Mouse (Mus musculus): Measurements from ENCODE around the gene Hnrnpab.

DNA sequence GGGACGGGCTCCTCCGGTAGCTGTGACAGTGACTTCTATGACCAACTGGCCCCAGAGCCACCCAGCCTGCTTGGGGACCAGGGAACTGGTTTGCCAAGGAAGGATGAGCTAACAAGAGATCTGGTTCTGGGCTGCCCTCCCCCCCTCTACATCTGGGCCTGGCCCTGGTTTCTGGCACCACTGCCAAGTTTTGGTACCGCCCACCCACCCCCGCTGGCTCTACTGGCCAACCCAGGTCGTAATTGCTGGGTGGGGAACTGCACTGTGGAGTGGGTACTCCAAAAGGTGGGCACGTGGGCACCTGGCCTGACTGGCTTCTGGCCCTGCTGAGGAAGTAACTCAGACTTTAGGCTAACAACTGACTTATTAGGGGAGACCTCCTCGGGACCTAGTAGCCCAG is 34.1 kb upstream of the Hnrnpab start:
- TF ChIP-seq CTCF (IDR thresholded peaks at IDR 0.05) (no peak), EP300 (IDR thresholded peaks at IDR 0.05) (no peak)
